Mouse (Mus musculus) ovary, postnatal 14 days (tissue): ENCODE measurements at regions not wholly inside any gene's neighbourhood (a gene's known extent, or its start where the extent isn't known, plus 50 kb on each side); places are given as distances from the start of the nearest gene placed in this dataset.
"Not testable (repeated sequence)": the region's sequence is repeated elsewhere in the genome, so short reads cannot be mapped to it uniquely, and the experiment has no call there.

Experiments used
- DNase-seq: peaks from one replicate; pipeline ENCODE4 v3.0.0; 2022; ENCODE audit warnings: low spot score

DNA sequence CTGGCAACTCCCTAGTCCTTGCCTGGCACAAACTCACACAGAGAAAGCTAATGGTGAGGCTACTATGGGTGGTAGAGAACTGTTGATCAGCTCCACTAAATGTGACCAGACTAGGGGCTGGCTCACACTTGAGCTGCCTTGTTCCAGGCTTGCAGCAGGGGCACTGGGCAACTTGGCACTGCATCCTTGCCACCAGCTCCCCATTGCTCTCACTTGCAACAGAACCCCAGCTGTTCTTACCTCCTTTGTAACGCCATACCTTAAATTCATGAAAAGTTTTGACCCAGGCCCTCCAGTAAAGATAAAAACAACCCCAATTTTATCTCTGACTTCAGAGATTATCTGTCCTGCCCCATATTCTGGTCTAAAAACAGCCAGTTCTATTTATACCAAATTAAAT lies 328.7 kb downstream of the Diras2 start:
- no peak for DNase-seq

DNA sequence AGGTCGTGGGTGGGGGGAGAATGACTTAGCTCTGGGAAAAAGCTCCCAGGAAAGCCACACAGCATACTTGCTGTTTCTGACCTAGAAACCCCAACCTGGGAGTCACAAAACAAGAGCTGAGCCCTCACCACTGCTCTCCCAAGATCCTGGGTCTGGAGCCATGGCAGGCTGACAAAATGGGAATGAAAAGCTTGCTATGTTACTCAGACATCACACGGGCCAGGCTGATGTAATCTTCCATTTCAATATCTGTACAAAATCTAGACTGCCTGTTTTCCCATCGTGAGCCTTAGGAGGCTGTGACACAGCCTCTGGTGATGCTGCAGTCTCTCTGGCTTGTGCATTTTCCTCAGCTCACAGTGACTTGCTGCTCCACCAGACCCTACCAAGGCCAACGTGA lies 325.1 kb downstream of the Diras2 start:
- DNase-seq = no peak

GRCm38 (mm10) chr13:52216343-52216742 lies 314.7 kb downstream of the Diras2 start:
- no peak for DNase-seq

GRCm38 (mm10) chr13:52217066-52217465 lies 314.0 kb downstream of the Diras2 start:
- DNase-seq = no peak

- no peak for DNase-seq
These were observed 313.3 kb downstream of the Diras2 start for GRCm38 (mm10) chr13:52217741-52218140.

- no peak for DNase-seq
These were observed 308.6 kb downstream of the Diras2 start for GRCm38 (mm10) chr13:52222315-52223097.

DNA sequence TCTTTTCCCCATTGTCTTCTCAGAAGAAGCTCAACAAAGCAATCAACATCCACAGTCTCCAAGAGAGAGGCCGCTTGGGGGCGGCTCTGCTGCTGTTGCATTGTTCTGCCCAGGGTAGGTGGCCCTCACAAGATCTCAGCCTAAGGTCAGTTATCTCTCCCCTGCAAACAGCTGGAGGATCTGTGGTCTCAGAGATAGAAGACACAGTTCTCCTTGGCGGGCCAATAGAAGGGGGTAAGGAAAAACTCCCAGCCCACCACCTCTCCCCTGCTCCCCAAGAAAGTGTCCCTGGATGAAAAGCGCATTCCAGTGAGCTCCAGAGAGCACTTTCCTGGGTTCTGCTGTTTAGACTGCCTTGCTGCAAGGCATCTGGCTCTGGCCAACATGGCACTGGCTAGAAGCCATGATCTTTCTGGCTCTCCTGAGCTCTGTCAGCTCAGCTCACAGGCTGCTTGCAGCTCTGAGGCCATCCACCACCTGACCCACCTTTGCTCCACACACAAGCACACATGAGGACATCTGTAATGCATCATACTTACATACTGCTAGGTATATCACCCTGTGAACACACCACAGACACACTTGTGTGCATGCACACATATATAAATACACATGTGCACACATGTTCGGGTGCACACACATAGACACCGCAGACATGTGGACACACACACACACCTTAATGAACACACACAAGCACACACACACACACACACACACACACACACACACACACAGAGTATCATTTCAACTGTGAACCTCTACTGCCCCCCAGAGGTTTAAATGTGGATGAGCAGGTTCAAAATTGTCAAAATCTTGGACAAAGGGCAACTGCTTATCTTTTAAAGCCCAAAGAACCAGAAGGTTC lies 307.7 kb downstream of the Diras2 start:
- DNase-seq = peak; percentile 38

- no peak for DNase-seq
These were observed 297.1 kb downstream of the Diras2 start for GRCm38 (mm10) chr13:52233971-52234370.

GRCm38 (mm10) chr13:52236105-52236504 lies 295.0 kb downstream of the Diras2 start:
- no peak for DNase-seq

DNA sequence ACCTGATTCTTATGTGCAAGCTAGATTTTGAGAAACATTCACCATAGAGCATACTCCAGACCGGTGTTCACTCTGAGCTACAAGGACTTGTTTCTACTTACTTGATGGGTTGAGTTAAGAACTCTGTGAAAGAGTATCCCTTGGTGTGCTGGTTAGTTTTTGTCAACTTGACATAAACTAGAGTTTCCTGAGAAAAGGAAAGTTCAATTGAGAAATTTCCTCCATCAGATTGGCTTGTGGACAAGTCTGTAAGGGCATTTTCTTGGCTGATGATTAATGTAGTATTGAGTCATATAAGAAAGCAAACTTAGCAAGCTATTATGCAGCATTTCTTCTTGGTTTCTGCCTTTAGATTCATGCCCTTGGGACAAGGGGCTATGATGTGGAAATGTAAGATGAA lies 291.5 kb downstream of the Diras2 start:
- no peak for DNase-seq

- DNase-seq = no peak
These were observed 289.3 kb downstream of the Diras2 start for GRCm38 (mm10) chr13:52241761-52242160.

DNA sequence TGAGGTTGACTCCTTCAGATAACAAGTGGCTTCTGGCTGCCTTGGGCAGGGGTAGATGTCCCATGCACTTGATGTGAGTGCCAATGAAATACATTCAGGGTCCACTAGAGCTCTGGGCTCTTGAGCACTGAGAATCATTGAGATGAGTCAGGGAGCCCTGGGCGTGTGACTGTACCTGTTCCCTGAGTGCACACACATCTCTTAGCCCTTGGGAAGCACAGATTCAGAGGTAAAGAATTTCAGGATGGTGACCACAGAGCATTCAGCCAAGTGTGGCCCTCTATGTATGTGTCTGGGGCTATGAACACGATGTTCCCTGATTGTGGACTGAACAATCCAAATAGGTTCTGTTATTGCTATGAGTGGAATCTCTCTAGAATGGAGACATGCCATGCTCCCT lies 281.6 kb downstream of the Diras2 start:
- no peak for DNase-seq

- DNase-seq = no peak
These were observed 280.7 kb downstream of the Diras2 start for GRCm38 (mm10) chr13:52250371-52250770.

- DNase-seq = no peak
These were observed 278.8 kb downstream of the Diras2 start for GRCm38 (mm10) chr13:52252303-52252702.

DNA sequence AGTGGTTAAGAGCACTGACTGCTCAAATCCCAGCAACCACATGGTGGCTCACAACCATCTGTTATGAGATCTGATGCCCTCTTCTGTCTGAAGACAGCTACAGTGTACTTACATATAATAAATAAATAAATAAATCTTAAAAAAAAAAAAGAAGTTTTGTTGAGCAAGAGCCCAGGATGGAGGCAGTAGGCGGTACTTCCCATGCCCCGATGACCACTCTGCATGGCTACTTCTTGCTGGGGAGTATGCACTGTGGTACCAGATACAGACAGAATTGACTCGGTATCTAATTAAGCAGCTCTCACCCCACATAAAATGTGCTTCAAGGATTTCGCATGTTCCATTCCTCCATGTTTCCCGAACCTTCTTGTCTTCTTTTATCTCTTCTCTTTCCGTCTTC lies 278.4 kb downstream of the Diras2 start:
- DNase-seq = not testable (repeated sequence)

GRCm38 (mm10) chr13:52253138-52253537 lies 277.9 kb downstream of the Diras2 start:
- DNase-seq = no peak

- peak; percentile 13 for DNase-seq
These were observed 276.9 kb downstream of the Diras2 start for GRCm38 (mm10) chr13:52254185-52254584.

GRCm38 (mm10) chr13:52255697-52256096 lies 275.4 kb downstream of the Diras2 start:
- no peak for DNase-seq

DNA sequence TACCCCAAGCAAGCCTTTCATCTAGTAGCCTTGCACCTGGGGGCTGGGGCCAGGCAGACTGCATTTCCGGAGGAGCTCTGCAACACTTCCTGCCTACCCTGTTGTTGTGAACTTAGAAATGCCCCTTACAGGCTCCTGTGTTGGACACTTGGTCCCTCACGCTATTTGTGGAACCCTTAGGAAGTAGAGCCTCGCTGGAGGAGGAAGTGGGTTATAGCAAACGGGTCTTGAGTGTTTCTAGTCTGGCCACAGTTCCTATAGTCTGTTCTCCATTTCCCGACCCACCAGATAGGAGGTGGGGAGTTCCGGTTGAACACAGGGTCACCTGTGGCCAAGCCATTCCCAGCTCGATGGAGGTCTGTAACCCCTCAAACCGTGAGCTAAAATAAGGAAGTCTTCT lies 272.7 kb downstream of the Diras2 start:
- DNase-seq = no peak

DNA sequence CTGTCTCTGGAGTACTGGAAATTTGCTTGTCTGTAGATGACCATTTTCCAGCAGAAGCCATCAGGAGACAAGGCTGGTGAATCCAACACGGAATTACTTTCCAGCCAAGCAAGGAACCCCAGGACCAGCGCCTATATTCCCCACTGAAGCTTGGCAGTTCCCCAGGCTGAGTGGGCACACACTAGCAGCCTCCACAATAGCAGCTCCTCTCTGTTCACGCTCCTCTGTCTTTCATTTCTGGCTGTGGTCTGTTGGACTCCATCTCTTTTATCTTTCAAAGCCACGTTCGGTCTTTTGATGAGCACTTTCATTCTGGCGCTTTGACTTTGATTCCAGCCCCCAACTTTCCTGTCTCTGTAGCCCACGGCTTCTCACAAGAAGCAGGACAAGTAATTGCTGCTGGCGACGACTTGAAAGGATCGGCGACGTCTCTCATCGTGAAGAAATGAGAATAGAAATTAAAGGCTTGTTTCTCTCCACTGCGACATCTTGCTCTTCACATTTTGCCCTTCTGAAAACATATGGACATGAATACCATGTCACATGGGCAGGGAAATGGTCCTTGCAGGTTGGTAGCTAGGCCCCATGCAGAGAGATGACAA lies 268.0 kb downstream of the Diras2 start:
- no peak for DNase-seq

- no peak for DNase-seq
These were observed 262.8 kb downstream of the Diras2 start for GRCm38 (mm10) chr13:52268279-52268678.

DNA sequence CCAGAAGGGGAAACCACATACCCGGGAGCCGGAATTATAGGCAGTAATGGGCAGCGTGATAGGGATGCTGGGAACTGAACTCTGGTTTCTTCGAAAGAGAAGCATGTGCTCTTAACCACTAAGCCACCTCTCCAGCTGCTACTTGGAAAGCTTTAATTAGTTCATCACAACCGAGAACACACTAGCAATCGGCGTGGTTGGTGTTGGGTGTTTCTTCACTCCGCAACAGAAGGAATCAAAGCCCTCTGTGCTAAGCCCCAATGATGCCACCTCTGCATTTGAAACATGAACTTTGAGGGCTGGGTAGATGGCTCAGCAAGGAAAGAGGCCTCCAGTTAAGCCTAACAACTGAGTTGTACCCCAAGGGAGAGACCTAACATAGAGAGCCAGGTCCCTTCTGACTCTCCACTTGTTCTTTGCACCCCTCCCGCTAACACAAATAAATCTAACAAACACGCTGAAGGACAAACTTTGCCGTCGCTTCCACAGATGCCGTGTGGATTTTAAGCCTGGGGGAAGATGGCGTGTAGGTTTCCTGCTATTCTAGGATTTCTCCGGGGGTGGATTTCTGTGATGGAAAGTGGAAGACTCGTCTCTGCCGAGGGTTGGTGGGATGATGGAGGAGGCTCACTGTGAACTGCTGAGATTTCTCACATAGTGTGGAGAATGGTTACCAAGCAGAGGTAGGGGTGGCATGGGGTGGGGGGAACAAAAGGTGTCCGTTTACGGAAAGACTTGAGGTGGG lies 257.4 kb downstream of the Diras2 start:
- no peak for DNase-seq
